Mouse (Mus musculus) hindbrain, embryonic 16.5 days (tissue): ENCODE data around the gene Pfn3. TPM values are rescaled to one million over a fixed set of nuclear protein-coding genes. Genes with fewer than 3 reads are reported as not detected.
A peak's percentile ranks its signal among the peaks of the same experiment; 100 is the strongest.
"Not testable (repeated sequence)": the region's sequence is repeated elsewhere in the genome, so short reads cannot be mapped to it uniquely, and the experiment has no call there.

Experiments
- ATAC-seq: fragments of 200-750 bp; cut with Nextera tagmentation; 2 replicates; pipeline ENCODE4 v1.8.0; 2017; ENCODE audit warnings: moderate TSS enrichment, moderate library complexity
- H3K27ac ChIP-seq: fragments of 300-500 bp; sonication (generic); 2 replicates; pipeline ENCODE4 v1.5.1; 2014; ENCODE audit warnings: low read depth, mild to moderate bottlenecking, control low read depth, low read length, moderate library complexity
- H3K27me3 ChIP-seq: fragments of 300-500 bp; sonication (generic); replicated peaks from 2 replicates; pipeline ENCODE4 v1.6.1; 2014; ENCODE audit warnings: low read length; ENCODE audit not compliant: control insufficient read depth, insufficient read depth
- H3K36me3 ChIP-seq: fragments of 300-500 bp; sonication (generic); 2 replicates; pipeline ENCODE4 v1.6.1; 2014; ENCODE audit warnings: mild to moderate bottlenecking, low read length, moderate library complexity, mixed read lengths; ENCODE audit not compliant: control insufficient read depth, insufficient read depth
- H3K4me1 ChIP-seq: fragments of 300-500 bp; sonication (generic); 2 replicates; pipeline ENCODE4 v1.6.1; 2014; ENCODE audit warnings: low read depth, low read length; ENCODE audit not compliant: control insufficient read depth, insufficient read depth
- H3K4me2 ChIP-seq: fragments of 300-500 bp; sonication (generic); 2 replicates; pipeline ENCODE4 v1.6.1; 2014; ENCODE audit warnings: mild to moderate bottlenecking, low read length, control low read depth, moderate library complexity
- H3K4me3 ChIP-seq: fragments of 300-500 bp; sonication (generic); 2 replicates; pipeline ENCODE4 v1.5.1; 2014; ENCODE audit warnings: mild to moderate bottlenecking, low read length, control low read depth, moderate library complexity
- H3K9ac ChIP-seq: fragments of 300-500 bp; sonication (generic); 2 replicates; pipeline ENCODE4 v1.6.1; 2014; ENCODE audit warnings: low read depth, mild to moderate bottlenecking, control low read depth, low read length, moderate library complexity
- H3K9me3 ChIP-seq: fragments of 300-500 bp; sonication (generic); 2 replicates; pipeline ENCODE4 v1.6.1; 2014; ENCODE audit warnings: mild to moderate bottlenecking, low read length, moderate library complexity; ENCODE audit not compliant: control insufficient read depth
- WGBS: fragments of 180-500 bp; shearing (Covaris S2); extraction: QIAGEN DNeasy Blood & Tissue Kit; methylation state at CpG from one replicate; pipeline ENCODE4 v1.1.7; 2014; 5-methylcytosine and 5-hydroxymethylcytosine counted together
- polyA plus RNA-seq: library from polyadenylated mRNA; unstranded; fragments of >200 nt; fragmentation: Nextera tagmentation; extraction: Ambion mirVana; gene quantifications from 2 replicates; pipeline ENCODE4 v1.2.1, GENCODE M21; 2015

Pfn3 gene
- polyA plus RNA-seq, 1 experiment from 2014 or later, result 1.4 TPM

GRCm38 (mm10) chr13:55437111-55437629 lies 22.1 kb upstream of the Pfn3 start:
- H3K4me1 ChIP-seq, H3K4me3 ChIP-seq, H3K4me2 ChIP-seq, H3K27ac ChIP-seq, H3K36me3 ChIP-seq, H3K27me3 ChIP-seq, H3K9ac ChIP-seq, ATAC-seq, H3K9me3 ChIP-seq: not testable (repeated sequence)
- WGBS, result 92% methylated on average over 14 of the region's 15 CpGs

- Histone ChIP-seq H3K4me2 (no peak overlapping the region), H3K4me1 (no peaks in the 10 kb centered on the region), H3K4me3 (no peak overlapping the region), H3K9ac (no peak overlapping the region), H3K27me3 (no peaks in the 10 kb centered on the region), H3K27ac (no peak overlapping the region), H3K9me3 (no peaks in the 10 kb centered on the region), H3K36me3 (no peaks in the 10 kb centered on the region)
- 77% methylated on average over 10 of the region's 10 CpGs for WGBS
- no peak for ATAC-seq
Measured at GRCm38 (mm10) chr13:55431889-55432685, 17.1 kb upstream of the Pfn3 start.

GRCm38 (mm10) chr13:55430566-55430965 lies 15.5 kb upstream of the Pfn3 start:
- 95% methylated on average over 2 of the region's 2 CpGs for WGBS
- no peaks in the 10 kb centered on the region for H3K9me3 ChIP-seq
- no peak for ATAC-seq

GRCm38 (mm10) chr13:55429226-55429888 lies 14.3 kb upstream of the Pfn3 start:
- Histone ChIP-seq H3K9ac (no peak overlapping the region), H3K36me3 (no peaks in the 10 kb centered on the region), H3K27ac (no peak overlapping the region), H3K9me3 (no peaks in the 10 kb centered on the region), H3K27me3 (no peaks in the 10 kb centered on the region), H3K4me1 (no peaks in the 10 kb centered on the region), H3K4me2 (no peak overlapping the region), H3K4me3 (no peak overlapping the region)
- WGBS, result 77% methylated on average over 12 of the region's 12 CpGs
- no peak for ATAC-seq

More at GRCm38 (mm10) chr13:55430566-55430965, 15.5 kb upstream of the Pfn3 start:
- Histone ChIP-seq H3K4me1 (no peaks in the 10 kb centered on the region), H3K27me3 (no peaks in the 10 kb centered on the region), H3K9ac (no peak overlapping the region), H3K4me2 (no peak overlapping the region), H3K27ac (no peak overlapping the region), H3K4me3 (no peak overlapping the region), H3K36me3 (no peaks in the 10 kb centered on the region)

GRCm38 (mm10) chr13:55426613-55427012 lies 11.6 kb upstream of the Pfn3 start, which contains the start of gene F12:
TSS of gene F12 (minus strand) at chr13:55426793.
- Histone ChIP-seq H3K36me3 (no peaks in the 10 kb centered on the region), H3K4me2 (no peak within 1 kb of the TSS), H3K4me1 (no peaks in the 10 kb centered on the region), H3K27me3 (peaks cover 3% of the 10 kb centered on the region), H3K9me3 (no peaks in the 10 kb centered on the region), H3K9ac (no peak within 1 kb of the TSS), H3K4me3 (no peak within 1 kb of the TSS), H3K27ac (no peak within 1 kb of the TSS)
- WGBS, result 92% methylated on average over 10 of the region's 10 CpGs
- ATAC-seq, result no peak

GRCm38 (mm10) chr13:55420933-55421800 lies 6.1 kb upstream of the Pfn3 start:
- ATAC-seq, result peak; percentile 81
- WGBS, result 17% methylated on average over 35 of the region's 35 CpGs
- no peaks in the 10 kb centered on the region for H3K9me3 ChIP-seq
- H3K4me2 ChIP-seq, result peak overlapping the region; percentile 50
- H3K4me3 ChIP-seq, result peak overlapping the region; percentile 27
- peak overlapping the region; percentile 53 for H3K9ac ChIP-seq
- H3K27ac ChIP-seq, result no peak overlapping the region
- H3K4me1 ChIP-seq, result peaks cover 11% of the 10 kb centered on the region
- H3K36me3 ChIP-seq, result no peaks in the 10 kb centered on the region
- peaks cover 30% of the 10 kb centered on the region for H3K27me3 ChIP-seq

- no peak overlapping the region; the same call in 1 of the 2 replicates for H3K4me2 ChIP-seq
- H3K36me3 ChIP-seq, result no peaks in the 10 kb centered on the region
- H3K9ac ChIP-seq, result no peak overlapping the region; the same call in 1 of the 2 replicates
- H3K9me3 ChIP-seq, result no peaks in the 10 kb centered on the region
- H3K27me3 ChIP-seq, result peaks cover 30% of the 10 kb centered on the region
- peaks cover 11% of the 10 kb centered on the region for H3K4me1 ChIP-seq
- H3K4me3 ChIP-seq, result peak overlapping the region; percentile 27
- peak; percentile 22; the same call in 1 of the 2 replicates for ATAC-seq
- H3K27ac ChIP-seq, result no peak overlapping the region
- WGBS, result 33% methylated on average over 51 of the region's 51 CpGs
Measured at GRCm38 (mm10) chr13:55420018-55420932, 5.2 kb upstream of the Pfn3 start.

- peaks cover 30% of the 10 kb centered on the region for H3K27me3 ChIP-seq
- H3K27ac ChIP-seq, result no peak overlapping the region
- H3K4me2 ChIP-seq, result no peak overlapping the region
- H3K4me3 ChIP-seq, result no peak overlapping the region
- no peak overlapping the region for H3K9ac ChIP-seq
- H3K9me3 ChIP-seq, result no peaks in the 10 kb centered on the region
- no peak for ATAC-seq
- no peaks in the 10 kb centered on the region for H3K36me3 ChIP-seq
- WGBS, result 90% methylated on average over 5 of the region's 5 CpGs
- peaks cover 13% of the 10 kb centered on the region for H3K4me1 ChIP-seq
Measured at GRCm38 (mm10) chr13:55419142-55419541, 4.1 kb upstream of the Pfn3 start.
